Mouse (Mus musculus): ENCODE measurements around the gene Ankrd6. TPM values are rescaled to one million over a fixed set of nuclear protein-coding genes. Genes with fewer than 3 reads are reported as not detected.

Ankrd6 gene
- polyA plus RNA-seq, 1 experiment from 2014 or later = 20.8 TPM

DNA sequence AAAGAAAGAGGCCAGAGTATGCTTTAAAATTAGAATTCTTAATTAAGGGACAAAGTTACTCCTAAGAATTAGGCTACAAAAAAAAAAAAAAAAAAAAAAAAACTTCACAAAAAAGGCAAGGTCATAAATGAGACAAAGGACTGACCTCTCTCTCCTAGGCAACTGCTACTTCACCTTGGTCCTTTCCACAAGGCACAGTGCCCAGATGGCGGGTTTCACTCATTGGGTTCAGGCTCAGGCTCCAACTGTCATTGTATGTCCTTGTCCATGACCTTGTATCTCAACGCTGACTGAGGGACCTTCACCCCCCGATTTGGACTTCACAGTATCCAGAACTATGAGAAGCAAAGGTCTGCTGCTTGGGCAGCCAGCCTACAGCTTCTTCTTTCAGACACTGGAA lies 112.2 kb downstream of the Ankrd6 start:
- no peaks in the 10 kb centered on the region for H3K4me1 ChIP-seq (ENCODE audit: control insufficient read depth, insufficient read depth, low read length)
- H3K4me3 ChIP-seq (ENCODE audit: low read depth, low read length) = no peak overlapping the region
- no peaks in the 10 kb centered on the region for H3K27me3 ChIP-seq (ENCODE audit: control insufficient read depth, insufficient read depth, low read length)
- H3K9ac ChIP-seq (replicated peaks; ENCODE audit: low read depth, low read length) = no peak overlapping the region
- WGBS = 44% methylated on average over 3 of the region's 3 CpGs
- no peak overlapping the region for H3K27ac ChIP-seq (ENCODE audit: low read depth, low read length)
- ATAC-seq (ENCODE audit: low read depth) = no peak
- H3K9me3 ChIP-seq (ENCODE audit: control insufficient read depth, low read length) = no peaks in the 10 kb centered on the region
- no peaks in the 10 kb centered on the region for H3K36me3 ChIP-seq (ENCODE audit: control insufficient read depth, insufficient read depth, low read length)
- H3K4me2 ChIP-seq (ENCODE audit: low read depth, low read length) = no peak overlapping the region

DNA sequence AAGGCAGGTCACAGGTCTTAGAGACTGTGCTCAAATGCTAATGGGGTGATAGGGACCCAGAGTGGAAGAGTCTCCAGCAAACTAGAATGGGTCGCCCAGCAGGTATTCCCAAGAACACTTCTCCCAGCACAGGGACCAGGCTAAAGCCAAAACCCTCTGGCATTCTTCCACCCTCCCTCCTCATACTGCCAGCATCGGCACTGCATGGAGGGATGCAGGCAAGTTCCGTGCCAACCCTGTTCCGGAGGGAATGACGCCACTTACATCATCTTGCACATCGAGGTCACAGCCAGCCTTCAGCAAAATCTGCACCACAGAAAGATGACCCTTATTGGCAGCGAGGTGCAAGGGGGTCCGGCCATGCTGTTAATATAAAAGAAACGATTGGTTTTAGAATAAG lies 114.6 kb downstream of the Ankrd6 start:
- H3K4me1 ChIP-seq (ENCODE audit: control insufficient read depth, insufficient read depth, low read length) = no peaks in the 10 kb centered on the region
- no peaks in the 10 kb centered on the region for H3K27me3 ChIP-seq (ENCODE audit: control insufficient read depth, insufficient read depth, low read length)
- H3K9me3 ChIP-seq (ENCODE audit: control insufficient read depth, low read length) = no peaks in the 10 kb centered on the region
- WGBS = 80% methylated on average over 9 of the region's 9 CpGs
- no peak overlapping the region for H3K4me2 ChIP-seq (ENCODE audit: low read depth, low read length)
- no peak overlapping the region for H3K9ac ChIP-seq (replicated peaks; ENCODE audit: low read depth, low read length)
- no peak overlapping the region for H3K27ac ChIP-seq (ENCODE audit: low read depth, low read length)
- H3K36me3 ChIP-seq (ENCODE audit: control insufficient read depth, insufficient read depth, low read length) = no peaks in the 10 kb centered on the region
- ATAC-seq (ENCODE audit: low read depth) = no peak
- H3K4me3 ChIP-seq (ENCODE audit: low read depth, low read length) = no peak overlapping the region

DNA sequence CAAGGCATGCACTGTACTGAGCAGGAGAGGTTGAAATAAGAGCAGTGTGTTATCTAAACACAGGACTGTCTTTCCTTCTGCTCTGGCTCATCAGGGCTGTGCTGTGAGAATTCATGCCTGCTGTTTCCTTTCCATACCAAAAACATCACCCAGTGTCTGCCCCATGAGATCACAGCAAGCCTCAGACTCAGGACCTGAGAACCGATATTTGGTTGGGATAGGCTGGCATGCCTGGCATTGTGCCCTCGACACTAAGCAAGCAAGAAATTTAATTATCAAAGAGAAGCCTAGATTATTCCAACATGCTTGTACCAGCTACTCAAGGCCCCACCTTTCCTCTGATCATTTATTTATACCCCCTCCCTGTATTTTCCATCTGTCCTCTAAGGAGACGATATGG lies 116.1 kb downstream of the Ankrd6 start:
- no peak for ATAC-seq (ENCODE audit: low read depth)
- no peaks in the 10 kb centered on the region for H3K9me3 ChIP-seq (ENCODE audit: control insufficient read depth, low read length)
- H3K9ac ChIP-seq (replicated peaks; ENCODE audit: low read depth, low read length) = no peak overlapping the region
- no peak overlapping the region; the same call in 1 of the 2 replicates for H3K4me3 ChIP-seq (ENCODE audit: low read depth, low read length)
- no peak overlapping the region for H3K27ac ChIP-seq (ENCODE audit: low read depth, low read length)
- H3K4me2 ChIP-seq (ENCODE audit: low read depth, low read length) = no peak overlapping the region
- H3K4me1 ChIP-seq (ENCODE audit: control insufficient read depth, insufficient read depth, low read length) = no peaks in the 10 kb centered on the region
- WGBS = 82% methylated on average over 3 of the region's 3 CpGs
- H3K36me3 ChIP-seq (ENCODE audit: control insufficient read depth, insufficient read depth, low read length) = no peaks in the 10 kb centered on the region
- H3K27me3 ChIP-seq (ENCODE audit: control insufficient read depth, insufficient read depth, low read length) = no peaks in the 10 kb centered on the region

DNA sequence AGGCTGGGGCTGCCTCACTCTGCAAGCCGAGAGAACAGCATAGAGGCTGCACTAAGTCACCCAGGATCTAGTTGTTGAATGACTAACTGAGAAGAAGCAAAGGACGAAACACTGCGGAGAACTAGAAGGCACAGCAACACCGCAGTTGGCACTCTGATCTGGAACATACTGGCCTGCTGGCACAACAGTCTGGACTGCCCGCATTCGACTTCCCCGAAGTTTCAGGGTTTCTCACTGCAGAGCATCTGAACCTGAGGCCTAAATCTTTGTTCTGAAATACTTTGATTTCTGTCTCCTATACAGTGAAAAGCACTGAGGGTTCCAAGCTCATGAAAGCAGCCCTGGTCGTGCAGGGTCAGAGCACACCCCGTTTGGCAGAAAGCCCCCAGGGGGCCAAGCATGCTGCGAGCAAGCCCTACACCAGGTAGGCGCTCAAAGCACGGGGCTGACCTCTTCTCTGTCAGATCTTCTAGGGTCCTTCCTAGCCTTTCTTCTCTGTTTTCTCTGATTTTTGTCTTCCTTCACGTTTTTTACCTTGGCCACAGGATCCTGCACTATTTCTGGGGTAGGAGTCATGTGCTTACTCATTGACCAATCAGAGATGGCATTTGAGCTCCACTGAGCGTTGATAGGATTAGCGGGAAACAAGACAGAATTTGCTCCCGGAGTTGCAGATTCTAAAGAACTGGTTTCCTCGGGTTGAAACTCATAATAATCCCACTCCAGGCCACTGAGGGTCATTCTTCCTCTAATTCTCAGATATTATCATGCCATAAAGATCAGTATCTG lies 117.0 kb downstream of the Ankrd6 start:
- Histone ChIP-seq H3K36me3 (ENCODE audit: control insufficient read depth, insufficient read depth, low read length) (no peaks in the 10 kb centered on the region), H3K4me3 (ENCODE audit: low read depth, low read length) (peak overlapping the region; percentile 20), H3K4me2 (ENCODE audit: low read depth, low read length) (peak overlapping the region; percentile 37), H3K27ac (ENCODE audit: low read depth, low read length) (no peak overlapping the region), H3K4me1 (ENCODE audit: control insufficient read depth, insufficient read depth, low read length) (no peaks in the 10 kb centered on the region), H3K9me3 (ENCODE audit: control insufficient read depth, low read length) (no peaks in the 10 kb centered on the region), H3K27me3 (ENCODE audit: control insufficient read depth, insufficient read depth, low read length) (no peaks in the 10 kb centered on the region), H3K9ac (replicated peaks; ENCODE audit: low read depth, low read length) (0 out of 2 replicates have a peak overlapping the region, but pooled peaks have one; percentile 21)
- ATAC-seq (ENCODE audit: low read depth) = peak; percentile 71
- WGBS = 56% methylated on average over 17 of the region's 17 CpGs

DNA sequence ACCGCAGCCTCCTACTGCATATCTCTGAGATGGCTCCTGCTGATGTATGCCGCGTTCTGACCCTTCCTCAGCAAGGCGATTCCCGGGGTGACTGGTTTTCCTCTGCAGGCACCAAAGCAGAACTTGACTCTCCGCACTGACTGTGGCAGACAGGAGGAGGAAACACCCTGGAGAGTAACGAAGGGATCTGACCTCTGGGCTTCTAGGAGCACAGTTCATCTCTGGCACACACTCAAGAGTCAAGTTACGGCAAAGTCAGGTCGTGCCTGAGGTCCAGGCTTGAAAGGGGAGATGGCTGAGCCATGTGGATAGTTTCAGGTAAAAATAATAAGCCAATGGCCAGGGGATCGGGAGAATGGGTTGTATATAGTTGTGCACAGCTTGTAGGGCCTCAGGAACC lies 121.3 kb downstream of the Ankrd6 start:
- Histone ChIP-seq H3K36me3 (ENCODE audit: control insufficient read depth, insufficient read depth, low read length) (no peaks in the 10 kb centered on the region), H3K27ac (ENCODE audit: low read depth, low read length) (no peak overlapping the region), H3K9ac (replicated peaks; ENCODE audit: low read depth, low read length) (no peak overlapping the region), H3K4me3 (ENCODE audit: low read depth, low read length) (no peak overlapping the region), H3K9me3 (ENCODE audit: control insufficient read depth, low read length) (no peaks in the 10 kb centered on the region), H3K4me1 (ENCODE audit: control insufficient read depth, insufficient read depth, low read length) (no peaks in the 10 kb centered on the region), H3K27me3 (ENCODE audit: control insufficient read depth, insufficient read depth, low read length) (no peaks in the 10 kb centered on the region), H3K4me2 (ENCODE audit: low read depth, low read length) (no peak overlapping the region)
- 73% methylated on average over 10 of the region's 10 CpGs for WGBS
- no peak for ATAC-seq (ENCODE audit: low read depth)

DNA sequence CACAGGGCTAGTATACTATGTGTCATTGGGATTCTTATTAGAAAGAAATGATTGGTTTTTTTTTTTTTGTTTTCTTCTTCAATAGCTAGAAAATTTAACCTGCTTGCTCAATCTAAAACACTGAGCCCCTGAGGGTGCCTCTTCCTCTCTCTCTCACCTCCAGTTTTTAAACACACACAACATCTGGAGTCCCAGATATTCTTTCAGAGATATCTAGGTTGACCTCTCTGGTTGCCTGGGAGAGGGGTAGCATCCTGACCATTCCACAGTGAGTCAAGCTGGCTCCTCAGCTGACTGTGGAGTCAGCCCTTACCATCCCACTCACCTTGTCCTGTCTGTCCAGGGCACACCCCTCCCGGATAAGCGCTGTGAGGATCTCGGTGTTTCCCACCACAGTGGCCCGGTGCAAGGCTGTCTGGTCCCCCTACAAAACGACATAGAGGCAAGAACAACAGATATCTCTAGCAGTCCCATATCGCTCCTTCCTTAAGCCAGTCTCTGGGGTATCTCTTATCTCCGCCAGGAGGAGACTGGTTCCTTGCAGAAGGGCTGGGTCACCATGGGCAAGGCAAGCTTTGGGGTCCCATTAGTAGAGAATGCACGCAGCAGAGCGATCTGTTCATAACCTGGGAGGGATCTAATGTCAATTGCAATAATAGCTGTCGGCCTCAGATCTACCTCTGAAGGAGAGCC lies 122.1 kb downstream of the Ankrd6 start:
- Histone ChIP-seq H3K36me3 (ENCODE audit: control insufficient read depth, insufficient read depth, low read length) (no peaks in the 10 kb centered on the region), H3K4me1 (ENCODE audit: control insufficient read depth, insufficient read depth, low read length) (no peaks in the 10 kb centered on the region), H3K27ac (ENCODE audit: low read depth, low read length) (no peak overlapping the region), H3K9ac (replicated peaks; ENCODE audit: low read depth, low read length) (no peak overlapping the region), H3K27me3 (ENCODE audit: control insufficient read depth, insufficient read depth, low read length) (no peaks in the 10 kb centered on the region), H3K4me3 (ENCODE audit: low read depth, low read length) (no peak overlapping the region), H3K9me3 (ENCODE audit: control insufficient read depth, low read length) (no peaks in the 10 kb centered on the region), H3K4me2 (ENCODE audit: low read depth, low read length) (no peak overlapping the region)
- WGBS = 92% methylated on average over 10 of the region's 10 CpGs
- no peak for ATAC-seq (ENCODE audit: low read depth)

DNA sequence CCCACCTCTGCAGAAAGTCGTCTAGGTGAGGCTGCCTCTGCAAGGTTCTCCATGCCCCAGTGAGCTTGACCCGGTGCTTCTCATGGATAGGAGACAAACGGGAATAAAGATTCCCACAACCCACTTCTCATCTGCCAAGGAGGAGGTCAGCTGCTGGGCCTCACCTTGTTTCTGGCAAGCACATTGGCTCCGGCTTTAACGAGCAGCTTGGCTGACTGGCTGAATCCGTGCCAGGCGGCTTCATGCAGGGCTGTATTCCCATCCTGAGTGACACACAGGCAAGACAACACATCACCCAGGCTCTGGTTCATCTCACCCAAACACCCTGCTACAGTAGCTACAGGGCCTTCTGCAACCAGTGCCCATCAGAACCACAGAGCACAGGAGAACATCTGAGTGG lies 123.7 kb downstream of the Ankrd6 start:
- 49% methylated on average over 7 of the region's 7 CpGs for WGBS
- Histone ChIP-seq H3K4me3 (ENCODE audit: low read depth, low read length) (no peak overlapping the region), H3K27ac (ENCODE audit: low read depth, low read length) (no peak overlapping the region)

DNA sequence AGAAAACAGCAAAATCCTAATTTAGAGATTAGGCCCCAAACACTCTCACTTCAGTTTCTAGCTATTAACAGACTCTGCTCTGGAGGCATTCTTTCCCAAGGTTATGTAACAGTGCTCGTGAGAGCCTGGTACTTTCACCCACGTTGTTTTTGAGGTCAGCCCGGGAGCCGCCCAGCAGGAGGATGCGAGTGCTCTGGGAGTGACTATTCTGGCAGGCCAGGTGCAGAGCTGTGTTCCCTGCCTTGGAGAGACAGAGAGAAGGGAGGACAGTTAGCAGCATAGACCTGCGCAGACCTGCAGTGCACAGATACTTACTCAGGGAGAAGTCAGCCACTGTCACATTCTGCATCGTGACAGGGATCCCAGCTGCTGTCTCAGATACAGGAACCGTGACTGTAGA lies 126.4 kb downstream of the Ankrd6 start:
- Histone ChIP-seq H3K27ac (ENCODE audit: low read depth, low read length) (no peak overlapping the region), H3K4me2 (ENCODE audit: low read depth, low read length) (no peak overlapping the region), H3K27me3 (ENCODE audit: control insufficient read depth, insufficient read depth, low read length) (no peaks in the 10 kb centered on the region), H3K36me3 (ENCODE audit: control insufficient read depth, insufficient read depth, low read length) (no peaks in the 10 kb centered on the region), H3K4me3 (ENCODE audit: low read depth, low read length) (no peak overlapping the region), H3K9ac (replicated peaks; ENCODE audit: low read depth, low read length) (no peak overlapping the region), H3K4me1 (ENCODE audit: control insufficient read depth, insufficient read depth, low read length) (no peaks in the 10 kb centered on the region), H3K9me3 (ENCODE audit: control insufficient read depth, low read length) (no peaks in the 10 kb centered on the region)
- 58% methylated on average over 8 of the region's 8 CpGs for WGBS
- no peak for ATAC-seq (ENCODE audit: low read depth)

More for the DNA sequence above, 123.7 kb downstream of the Ankrd6 start:
- Histone ChIP-seq H3K27me3 (ENCODE audit: control insufficient read depth, insufficient read depth, low read length) (no peaks in the 10 kb centered on the region), H3K9me3 (ENCODE audit: control insufficient read depth, low read length) (no peaks in the 10 kb centered on the region), H3K9ac (replicated peaks; ENCODE audit: low read depth, low read length) (no peak overlapping the region), H3K4me2 (ENCODE audit: low read depth, low read length) (no peak overlapping the region), H3K36me3 (ENCODE audit: control insufficient read depth, insufficient read depth, low read length) (no peaks in the 10 kb centered on the region), H3K4me1 (ENCODE audit: control insufficient read depth, insufficient read depth, low read length) (no peaks in the 10 kb centered on the region)
- ATAC-seq (ENCODE audit: low read depth) = peak; percentile 69; the same call in 1 of the 2 replicates

DNA sequence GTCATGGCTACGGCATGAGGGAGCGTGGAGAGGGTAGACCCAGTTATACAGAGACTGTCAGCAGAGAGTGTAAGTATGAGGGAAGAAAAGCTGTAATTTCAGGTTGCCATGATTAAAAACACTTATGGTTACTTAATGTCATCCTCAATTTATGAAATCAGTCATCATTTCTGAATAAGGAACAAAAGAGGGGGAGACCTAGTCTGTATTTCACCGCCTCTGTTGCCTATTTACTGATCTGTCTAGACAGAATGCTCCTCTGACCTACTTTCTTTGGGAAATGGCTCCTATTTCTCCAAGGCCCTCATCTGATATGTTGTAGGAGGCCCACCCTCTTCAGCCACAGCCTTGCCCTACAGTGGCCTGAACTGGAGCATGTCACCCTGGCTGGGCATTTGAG lies 130.0 kb downstream of the Ankrd6 start:
- Histone ChIP-seq H3K4me2 (ENCODE audit: low read depth, low read length) (no peak overlapping the region), H3K9me3 (ENCODE audit: control insufficient read depth, low read length) (no peaks in the 10 kb centered on the region), H3K4me1 (ENCODE audit: control insufficient read depth, insufficient read depth, low read length) (no peaks in the 10 kb centered on the region), H3K4me3 (ENCODE audit: low read depth, low read length) (no peak overlapping the region), H3K36me3 (ENCODE audit: control insufficient read depth, insufficient read depth, low read length) (no peaks in the 10 kb centered on the region), H3K27ac (ENCODE audit: low read depth, low read length) (no peak overlapping the region), H3K27me3 (ENCODE audit: control insufficient read depth, insufficient read depth, low read length) (no peaks in the 10 kb centered on the region), H3K9ac (replicated peaks; ENCODE audit: low read depth, low read length) (no peak overlapping the region)
- no peak for ATAC-seq (ENCODE audit: low read depth)
- WGBS = 93% methylated on average over 3 of the region's 3 CpGs

Data from neural tube, embryonic 14.5 days (tissue).